Mouse (Mus musculus): ENCODE results near the gene Git2. TPM values are rescaled to one million over a fixed set of nuclear protein-coding genes. Genes with fewer than 3 reads are reported as not detected.
A peak's percentile ranks its signal among the peaks of the same experiment; 100 is the strongest.

Gene Git2
- polyA plus RNA-seq, 1 experiment = 221 TPM

DNA sequence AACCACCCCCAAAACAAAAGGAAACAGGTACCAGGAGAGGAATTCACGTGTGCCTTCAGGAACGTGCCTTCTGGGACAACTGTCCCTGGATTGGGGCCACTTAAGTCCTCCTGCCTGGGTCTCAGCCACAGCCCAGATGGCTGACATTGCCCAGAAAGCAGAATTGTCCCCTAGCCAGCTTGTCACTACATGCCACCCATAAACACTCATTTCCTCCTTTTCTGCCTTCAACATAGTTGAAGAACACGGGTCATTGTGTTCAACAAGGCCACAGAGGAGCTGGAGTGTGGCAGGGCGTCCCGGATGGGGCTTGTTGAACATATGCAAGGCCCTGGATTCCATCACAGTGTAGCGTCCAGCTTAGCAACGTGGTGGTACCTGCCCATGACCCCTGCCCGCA lies 93.6 kb downstream of the Git2 start:
- TF ChIP-seq POLR2A (IDR thresholded peaks at IDR 0.05; ENCODE audit: control insufficient read depth, extremely low read depth, insufficient read depth, low read length, poor library complexity) (no peak), CTCF (IDR thresholded peaks at IDR 0.05; ENCODE audit: borderline replicate concordance, control insufficient read depth, extremely low read depth, insufficient read depth, low read length, poor library complexity) (no peak)
- Histone ChIP-seq H3K27ac (ENCODE audit: control insufficient read depth, insufficient read depth, low read length) (peak overlapping the region; percentile 86), H3K4me1 (replicated peaks; ENCODE audit: control insufficient read depth, insufficient read depth, low read length) (peaks cover 42% of the 10 kb centered on the region), H3K4me3 (ENCODE audit: control insufficient read depth, insufficient read depth, low read length) (no peak overlapping the region), H3K36me3 (ENCODE audit: control insufficient read depth, insufficient read depth, low read length) (peaks cover 7% of the 10 kb centered on the region), H3K27me3 (ENCODE audit: control insufficient read depth, insufficient read depth, low read length) (no peaks in the 10 kb centered on the region)
- DNase-seq = no peak
- WGBS = 52% methylated on average over 8 of the region's 8 CpGs

DNA sequence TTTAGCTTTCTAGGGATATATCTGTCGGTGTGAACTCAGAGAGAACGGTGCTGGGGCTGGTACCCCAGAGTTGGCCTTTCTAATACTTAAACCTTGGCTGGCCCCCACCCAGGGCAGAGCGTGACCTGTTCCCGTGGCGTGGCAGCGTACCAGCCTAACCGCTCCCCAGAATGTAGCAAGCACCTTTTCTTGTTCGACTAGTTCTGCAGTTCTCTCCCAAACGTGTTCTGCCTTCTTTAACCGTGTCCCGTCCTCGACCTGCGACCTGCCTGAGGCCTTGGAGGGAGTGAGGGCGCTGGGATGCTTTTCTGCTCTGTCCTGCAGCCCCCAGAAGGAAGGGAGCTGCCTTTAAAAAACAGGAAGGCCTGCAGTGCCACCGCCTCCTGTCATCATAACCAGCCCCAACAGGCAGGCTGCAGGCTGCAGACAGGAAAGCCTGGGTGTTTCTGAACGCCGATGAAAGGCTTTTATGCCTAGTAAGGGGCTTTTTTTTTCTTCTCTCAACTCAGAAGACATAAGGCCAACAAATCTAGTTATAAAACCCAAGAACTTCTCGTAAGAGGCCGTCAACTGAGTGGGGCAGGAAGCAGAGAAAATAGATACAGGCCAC lies 94.5 kb downstream of the Git2 start:
- Histone ChIP-seq H3K4me1 (replicated peaks; ENCODE audit: control insufficient read depth, insufficient read depth, low read length) (peaks cover 42% of the 10 kb centered on the region), H3K36me3 (ENCODE audit: control insufficient read depth, insufficient read depth, low read length) (peaks cover 17% of the 10 kb centered on the region), H3K4me3 (ENCODE audit: control insufficient read depth, insufficient read depth, low read length) (peak overlapping the region; percentile 25), H3K27me3 (ENCODE audit: control insufficient read depth, insufficient read depth, low read length) (no peaks in the 10 kb centered on the region), H3K27ac (ENCODE audit: control insufficient read depth, insufficient read depth, low read length) (peak overlapping the region; percentile 90)
- 9% methylated on average over 19 of the region's 19 CpGs for WGBS
- TF ChIP-seq POLR2A (IDR thresholded peaks at IDR 0.05; ENCODE audit: control insufficient read depth, extremely low read depth, insufficient read depth, low read length, poor library complexity) (0 out of 2 replicates have a peak, but pooled peaks have one; percentile 34), CTCF (IDR thresholded peaks at IDR 0.05; ENCODE audit: borderline replicate concordance, control insufficient read depth, extremely low read depth, insufficient read depth, low read length, poor library complexity) (no peak)
- DNase-seq = peak; percentile 58

DNA sequence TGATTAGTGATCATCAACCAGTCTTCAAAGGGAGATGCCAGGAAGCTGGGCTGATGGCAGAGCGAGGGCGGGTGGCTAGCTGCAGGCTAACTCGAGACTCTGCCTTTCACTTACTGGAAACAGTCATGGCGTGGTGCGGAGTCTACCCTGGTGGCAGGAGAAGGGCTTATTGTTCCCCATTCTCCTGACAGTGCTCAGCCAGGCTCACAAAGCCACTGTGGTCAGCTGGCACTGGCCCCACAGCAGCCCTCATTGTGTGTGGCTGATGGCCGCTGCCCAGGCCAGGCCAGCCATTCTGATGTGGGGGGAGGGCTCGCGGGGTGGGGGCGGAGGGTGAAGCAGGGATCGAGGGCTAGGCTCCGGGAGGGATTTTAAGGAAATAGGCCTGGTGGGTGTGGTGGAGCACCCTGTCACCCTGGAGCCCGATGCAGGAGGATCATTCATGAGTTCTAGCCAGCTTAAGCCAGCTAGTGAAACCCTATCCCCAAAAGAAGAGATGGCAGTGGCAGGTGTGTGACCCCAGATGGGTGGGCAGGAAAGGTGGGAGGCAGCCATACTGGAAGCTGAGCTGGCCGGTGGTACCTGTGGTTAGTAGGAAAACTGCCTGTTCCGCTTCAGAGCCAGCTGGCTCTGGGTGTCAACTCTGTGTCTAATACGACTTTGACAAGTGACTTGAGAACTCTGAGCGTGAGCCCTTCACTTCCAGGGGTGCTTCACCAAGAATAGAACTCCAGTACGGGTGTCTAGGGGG lies 95.3 kb downstream of the Git2 start:
- WGBS = 34% methylated on average over 17 of the region's 17 CpGs
- no peak for TF ChIP-seq POLR2A (IDR thresholded peaks at IDR 0.05; ENCODE audit: control insufficient read depth, extremely low read depth, insufficient read depth, low read length, poor library complexity)
- TF ChIP-seq CTCF (IDR thresholded peaks at IDR 0.05; ENCODE audit: borderline replicate concordance, control insufficient read depth, extremely low read depth, insufficient read depth, low read length, poor library complexity) = no peak
- Histone ChIP-seq H3K27ac (ENCODE audit: control insufficient read depth, insufficient read depth, low read length) (peak overlapping the region; percentile 90), H3K4me1 (replicated peaks; ENCODE audit: control insufficient read depth, insufficient read depth, low read length) (peaks cover 35% of the 10 kb centered on the region), H3K4me3 (ENCODE audit: control insufficient read depth, insufficient read depth, low read length) (no peak overlapping the region), H3K27me3 (ENCODE audit: control insufficient read depth, insufficient read depth, low read length) (no peaks in the 10 kb centered on the region), H3K36me3 (ENCODE audit: control insufficient read depth, insufficient read depth, low read length) (peaks cover 22% of the 10 kb centered on the region)
- DNase-seq = no peak

Other genes starting within 250 kb of the Git2 start
- gene Fam222a, start 207.5 kb downstream of the Git2 start, polyA plus RNA-seq (2012; rRNA removed) = 15.3 and 18.4 TPM in 2 replicates
- 4.2 and 6.5 TPM in 2 replicates for gene Trpv4, start 117.1 kb downstream of the Git2 start, polyA plus RNA-seq (2012; rRNA removed)
- 237 and 275 TPM in 2 replicates for gene Gltp, start 84.5 kb downstream of the Git2 start, polyA plus RNA-seq (2012; rRNA removed)
- gene Tchp, start 67.8 kb downstream of the Git2 start, polyA plus RNA-seq (2012; rRNA removed) = 24.4 and 25.6 TPM in 2 replicates
- gene Ankrd13a, start 840 bp downstream of the Git2 start, polyA plus RNA-seq (2012; rRNA removed) = 118 and 142 TPM in 2 replicates
- 46.4 and 53.8 TPM in 2 replicates for gene 1500011B03Rik, start 48.0 kb upstream of the Git2 start, polyA plus RNA-seq (2012; rRNA removed)
- gene 4930519G04Rik, start 78.1 kb upstream of the Git2 start, polyA plus RNA-seq (2012; rRNA removed) = not detected in 2 replicates
- gene Gm9936, start 83.2 kb upstream of the Git2 start, polyA plus RNA-seq (2012; rRNA removed) = 0.04 TPM in 1 of 2 replicates, not detected in the other
- 22.0 and 31.7 TPM in 2 replicates for gene Oasl2, start 121.4 kb upstream of the Git2 start, polyA plus RNA-seq (2012; rRNA removed)
- gene Oasl1, start 147.7 kb upstream of the Git2 start, polyA plus RNA-seq (2012; rRNA removed) = 20.1 and 20.7 TPM in 2 replicates
- 25.6 and 29.9 TPM in 2 replicates for gene 2210016L21Rik, start 166.6 kb upstream of the Git2 start, polyA plus RNA-seq (2012; rRNA removed)
- 4.0 and 4.1 TPM in 2 replicates for gene Hnf1a, start 195.6 kb upstream of the Git2 start, polyA plus RNA-seq (2012; rRNA removed)
- gene Sppl3, start 235.6 kb upstream of the Git2 start, polyA plus RNA-seq (2012; rRNA removed) = 112 and 124 TPM in 2 replicates

Measured in thymus, adult 2 months (tissue).